Mouse (Mus musculus): ENCODE results near the gene Map3k3. TPM values are rescaled to one million over a fixed set of nuclear protein-coding genes. Genes with fewer than 3 reads are reported as not detected.

The Map3k3 gene
- total RNA-seq, 2 experiments from 2014 or later: 45.0 to 81.8 TPM

DNA sequence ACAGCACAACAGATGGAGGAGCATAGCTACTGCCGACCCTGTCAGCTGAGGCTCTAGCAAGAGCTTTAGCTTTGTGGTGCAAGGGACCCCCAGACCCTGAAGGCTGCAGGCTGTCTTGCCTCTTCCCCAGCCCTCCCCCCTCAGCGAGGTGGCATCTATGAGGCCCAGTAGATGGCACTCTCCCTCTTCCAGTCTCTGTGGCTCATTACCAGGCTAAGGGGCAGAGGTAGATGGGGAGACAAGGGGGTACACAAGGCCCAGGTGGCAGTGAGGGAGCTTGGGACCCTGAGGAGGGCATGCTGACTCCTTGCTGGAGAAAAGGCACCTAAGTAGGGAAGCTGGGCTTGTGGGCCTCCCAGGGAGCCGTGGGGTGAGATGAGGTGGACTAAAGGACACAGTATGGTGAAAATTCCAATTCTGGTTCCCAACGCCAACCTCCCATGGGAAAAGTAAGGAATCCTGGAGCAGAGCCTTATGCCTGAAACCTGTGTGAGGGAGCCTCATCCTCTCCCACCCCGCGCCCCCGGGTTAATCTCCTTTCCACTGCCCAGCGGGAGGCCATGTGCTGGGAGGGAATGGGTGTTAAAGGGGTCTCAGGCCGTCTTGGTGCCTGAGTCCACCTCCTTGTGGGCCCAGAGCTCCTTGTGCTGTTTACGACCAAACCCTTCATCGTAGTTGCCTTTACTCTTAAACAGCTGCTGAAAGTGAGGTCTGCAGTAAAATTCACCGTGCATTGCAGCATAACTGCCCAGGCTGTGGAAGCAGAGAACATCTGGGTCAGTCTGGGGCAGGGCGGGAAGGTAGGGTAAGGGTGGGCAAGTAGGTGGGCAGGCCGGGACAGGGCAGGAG is 73.9 kb downstream of the Map3k3 start:
- peak; percentile 15 for ATAC-seq (ENCODE audit: poor library complexity, severe bottlenecking)

- no peak for ATAC-seq (ENCODE audit: poor library complexity, severe bottlenecking)
These were observed 74.5 kb downstream of the Map3k3 start for GRCm38 (mm10) chr11:106158930-106159215.

GRCm38 (mm10) chr11:106159216-106159920 is 75.0 kb downstream of the Map3k3 start:
- peak; percentile 59 for ATAC-seq (ENCODE audit: poor library complexity, severe bottlenecking)

- peak; percentile 41 for ATAC-seq (ENCODE audit: poor library complexity, severe bottlenecking)
These were observed 75.8 kb downstream of the Map3k3 start for GRCm38 (mm10) chr11:106159921-106160840.

DNA sequence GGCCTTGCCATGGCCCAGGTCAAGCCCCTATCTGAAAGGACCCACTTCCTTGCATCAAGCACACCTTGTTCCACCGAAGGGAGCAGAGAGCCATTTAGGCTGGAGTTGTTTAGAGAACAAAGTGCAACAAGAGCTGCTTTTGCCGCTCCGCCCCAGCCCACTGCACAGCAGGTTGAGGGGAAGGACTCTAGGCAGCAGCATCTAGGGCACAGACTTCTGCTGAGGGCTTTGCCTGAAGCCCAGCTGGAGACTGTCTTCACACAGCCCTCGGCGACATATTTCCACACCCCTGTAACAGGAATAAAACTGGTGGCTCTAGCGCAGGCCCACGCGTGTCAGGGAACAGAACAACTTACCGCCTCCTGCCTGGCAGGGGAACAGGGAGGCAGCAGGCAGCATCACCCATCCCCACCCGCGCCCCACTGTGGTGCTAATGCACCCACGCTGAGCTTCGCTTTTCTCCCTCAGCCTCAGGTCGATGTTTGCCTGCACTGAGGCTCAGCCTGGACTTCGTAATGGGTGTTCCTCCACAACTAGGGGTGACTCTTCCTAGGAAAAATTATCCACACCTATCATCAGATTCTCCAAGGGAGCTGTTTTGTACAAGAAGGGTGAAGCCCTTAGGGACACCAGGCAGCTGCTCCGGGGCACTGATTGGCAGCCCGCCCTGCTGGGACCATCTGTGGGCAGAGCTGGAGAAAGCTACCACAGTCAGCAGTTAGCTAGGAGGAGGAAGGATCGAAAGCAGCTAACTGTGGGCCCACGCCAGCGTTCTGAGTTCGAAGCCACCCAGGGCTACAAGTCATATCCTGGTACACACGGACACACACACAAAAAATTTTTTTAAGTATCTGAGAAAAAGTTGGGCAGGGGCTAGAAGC is 76.7 kb downstream of the Map3k3 start, which contains the start of the genes Gm10840 and Limd2:
Gene Gm10840 (plus strand): TSS at position 10 of the 881 bp plus-strand sequence.
Gene Limd2 (minus strand): TSS at position 20 of the 881 bp plus-strand sequence.
- ATAC-seq (ENCODE audit: poor library complexity, severe bottlenecking): 0 out of 2 replicates have a peak, but pooled peaks have one; percentile 6

DNA sequence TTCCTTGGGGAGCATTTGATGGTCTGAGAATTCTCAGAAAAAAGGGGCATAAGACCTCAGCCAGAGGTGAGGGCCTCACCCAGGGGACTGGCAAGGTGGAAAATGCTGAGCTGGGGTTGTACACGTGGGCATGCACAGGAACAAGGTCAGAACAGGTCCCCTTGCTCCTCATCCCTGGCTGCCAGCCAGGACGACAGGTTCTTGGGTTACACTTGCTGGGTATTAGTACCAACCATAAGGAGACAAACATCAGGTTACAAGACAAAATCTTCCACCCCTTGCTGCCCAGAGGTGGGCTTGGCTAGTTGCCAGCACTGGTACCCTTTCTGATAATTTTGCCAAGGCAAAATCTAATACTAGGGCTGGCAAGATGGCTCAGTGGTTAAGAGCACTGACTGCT is 77.8 kb downstream of the Map3k3 start:
- no peak for ATAC-seq (ENCODE audit: poor library complexity, severe bottlenecking)

- no peak for ATAC-seq (ENCODE audit: poor library complexity, severe bottlenecking)
These were observed 79.1 kb downstream of the Map3k3 start for GRCm38 (mm10) chr11:106163546-106163945.

DNA sequence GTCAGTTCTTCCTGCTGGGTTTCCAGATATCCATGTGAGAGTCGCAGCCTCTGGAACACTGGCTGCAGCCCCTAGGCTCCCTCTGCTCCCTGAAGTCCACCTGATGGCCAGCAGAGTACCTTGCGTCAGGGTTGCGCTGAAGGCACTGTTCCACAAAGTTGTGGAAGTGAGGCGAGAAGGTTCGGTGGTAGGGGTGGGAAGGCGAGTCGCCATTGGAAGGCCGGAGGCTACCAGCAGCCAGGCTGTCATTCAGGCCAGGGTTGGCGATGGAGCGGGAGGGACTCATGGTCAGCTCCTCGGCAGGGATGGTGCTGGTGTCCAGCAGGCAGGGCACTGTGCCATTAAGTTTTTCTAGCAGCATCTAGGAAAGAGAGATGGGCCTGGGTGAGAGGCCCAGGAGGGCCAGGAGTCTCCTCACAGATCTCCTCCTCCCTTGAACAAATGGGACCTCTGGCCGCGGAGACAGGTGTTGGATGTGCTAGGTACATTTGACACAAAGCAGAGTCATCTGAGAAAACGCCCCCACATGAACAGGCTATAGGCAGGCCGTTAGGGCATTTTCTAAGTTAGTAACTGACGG is 80.3 kb downstream of the Map3k3 start:
- ATAC-seq (ENCODE audit: poor library complexity, severe bottlenecking): no peak

DNA sequence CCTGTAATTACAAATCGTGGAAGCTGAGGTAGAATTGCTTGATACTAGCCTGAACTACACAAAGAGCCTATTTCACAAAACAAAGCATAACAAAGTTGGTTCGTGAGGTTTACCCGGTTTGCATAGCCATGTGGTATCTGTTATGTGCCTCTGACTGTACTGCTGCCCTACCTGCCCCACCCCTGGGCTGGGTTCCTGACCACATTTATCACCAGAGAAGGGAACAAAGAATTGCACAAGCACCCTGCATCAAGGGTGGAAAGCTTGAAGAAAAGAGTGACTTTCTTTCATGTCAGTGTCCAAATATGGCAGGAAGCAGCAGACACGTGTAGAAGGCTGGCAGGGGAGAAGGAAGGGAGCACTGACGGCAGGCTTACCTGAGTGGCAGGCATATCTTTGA is 83.0 kb downstream of the Map3k3 start:
- peak; percentile 89 for ATAC-seq (ENCODE audit: poor library complexity, severe bottlenecking)

- ATAC-seq (ENCODE audit: poor library complexity, severe bottlenecking): peak; percentile 28; the same call in 1 of the 2 replicates
These were observed 86.4 kb downstream of the Map3k3 start for GRCm38 (mm10) chr11:106170807-106171206.

- peak; percentile 68 for ATAC-seq (ENCODE audit: poor library complexity, severe bottlenecking)
These were observed 88.8 kb downstream of the Map3k3 start for GRCm38 (mm10) chr11:106173228-106173627.

- ATAC-seq (ENCODE audit: poor library complexity, severe bottlenecking): no peak
These were observed 90.0 kb downstream of the Map3k3 start for GRCm38 (mm10) chr11:106174372-106174771.

DNA sequence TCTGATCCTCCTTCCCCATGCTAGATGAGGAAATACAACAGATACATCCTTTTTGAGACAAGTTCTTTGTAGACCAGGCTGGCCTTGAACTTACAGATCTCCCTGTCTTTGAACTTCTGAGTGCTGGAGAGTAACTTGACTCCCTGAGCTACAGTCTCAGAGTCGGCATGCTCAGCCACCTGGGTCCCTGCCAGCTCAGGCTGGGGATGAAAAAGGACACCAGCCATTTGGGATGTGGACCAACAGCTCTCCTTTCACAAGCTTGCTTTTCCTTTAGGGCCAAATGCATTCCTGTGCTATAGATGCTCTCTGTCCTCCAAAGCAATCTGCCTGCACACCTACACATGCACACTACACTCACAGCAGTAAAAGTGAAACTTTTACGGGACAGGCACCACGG is 90.7 kb downstream of the Map3k3 start:
- ATAC-seq (ENCODE audit: poor library complexity, severe bottlenecking): no peak

DNA sequence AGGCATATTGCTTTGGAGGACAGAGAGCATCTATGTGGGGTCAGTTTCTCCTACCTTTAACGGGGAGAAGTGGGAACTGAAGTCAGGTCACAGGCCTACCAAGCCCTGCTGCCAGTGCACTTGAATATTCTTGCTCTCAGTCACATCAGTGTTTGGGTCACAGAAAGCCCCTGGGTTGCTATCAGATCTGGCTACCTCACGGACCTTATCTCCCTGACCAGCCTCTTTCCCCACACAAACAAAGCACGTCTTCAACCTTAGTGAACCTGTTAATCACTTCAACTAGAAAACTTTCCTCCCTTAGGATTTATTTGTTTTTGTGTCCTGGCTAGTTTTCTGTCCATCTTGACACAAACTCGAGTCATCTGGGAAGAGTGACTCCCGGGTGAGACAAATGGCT is 92.0 kb downstream of the Map3k3 start:
- ATAC-seq (ENCODE audit: poor library complexity, severe bottlenecking): no peak

- ATAC-seq (ENCODE audit: poor library complexity, severe bottlenecking): peak; percentile 24; the same call in 1 of the 2 replicates
These were observed 93.8 kb downstream of the Map3k3 start for GRCm38 (mm10) chr11:106178036-106178782.

DNA sequence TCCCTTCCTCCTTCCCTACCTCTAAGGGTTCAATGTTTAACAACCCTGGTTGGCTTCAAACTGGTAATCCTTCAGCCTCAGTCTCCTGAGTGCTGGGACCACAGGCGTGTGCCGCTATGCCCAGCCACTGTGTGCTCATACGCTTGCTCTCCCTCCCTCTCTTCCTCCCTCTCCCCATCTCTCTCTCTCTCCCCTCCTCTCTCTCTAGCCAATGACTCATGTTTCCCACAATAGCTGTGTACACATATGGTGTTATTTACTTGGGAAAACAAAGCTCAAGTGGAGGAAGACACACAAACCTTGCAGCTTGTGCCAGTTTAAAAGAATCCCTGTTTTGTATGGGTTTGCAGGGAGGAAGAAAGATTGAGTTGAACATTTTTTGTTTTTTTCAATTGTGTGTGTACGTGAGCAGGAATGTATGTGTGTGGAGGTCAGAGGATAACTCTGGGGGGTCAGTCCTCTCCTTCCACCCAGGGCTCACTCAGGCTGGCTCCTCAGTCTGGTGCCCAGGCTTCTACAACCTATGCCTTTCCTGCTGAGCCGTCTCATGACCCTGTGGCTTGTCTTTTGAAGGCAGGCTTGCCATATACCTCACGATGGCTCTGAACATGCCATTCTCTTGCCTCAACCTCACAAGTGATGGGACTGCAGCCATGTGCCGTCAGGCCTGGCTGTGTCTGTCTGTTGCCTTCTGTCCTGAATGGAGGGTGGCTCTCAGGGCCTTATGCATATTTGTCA is 95.5 kb downstream of the Map3k3 start:
- ATAC-seq (ENCODE audit: poor library complexity, severe bottlenecking): no peak

- ATAC-seq (ENCODE audit: poor library complexity, severe bottlenecking): no peak
These were observed 96.0 kb downstream of the Map3k3 start for GRCm38 (mm10) chr11:106180449-106180801.

DNA sequence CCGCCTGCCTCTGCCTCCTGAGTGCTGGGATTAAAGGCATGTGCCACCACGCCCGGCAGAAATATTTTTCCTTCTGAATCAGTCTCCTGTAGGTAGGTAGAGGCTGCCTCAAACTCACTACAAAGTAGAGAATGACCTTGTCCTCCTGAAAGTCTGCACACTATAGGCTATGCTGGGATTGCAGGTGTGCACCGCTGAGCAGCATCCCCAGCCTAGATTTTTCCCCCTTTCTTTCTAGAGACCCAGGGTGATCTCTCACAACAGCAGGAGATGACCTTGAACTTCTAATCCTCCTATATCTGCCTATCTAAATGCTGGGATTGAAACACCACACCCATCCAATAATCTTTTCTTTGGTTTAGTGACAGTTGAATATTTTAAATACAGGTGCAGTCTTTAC is 102.9 kb downstream of the Map3k3 start:
- ATAC-seq (ENCODE audit: poor library complexity, severe bottlenecking): no peak

Measured in megakaryocyte, adult 5-6 weeks (primary cell).